Mouse (Mus musculus) hindbrain, embryonic 12.5 days (tissue): ENCODE data around the gene Snx10. TPM values are rescaled to one million over a fixed set of nuclear protein-coding genes. Genes with fewer than 3 reads are reported as not detected.

Experiments used
- ATAC-seq: fragments of 200-750 bp; cut with Nextera tagmentation; 2 replicates; pipeline ENCODE4 v1.8.0; 2017; ENCODE audit warnings: moderate TSS enrichment; ENCODE audit not compliant: low FRiP score
- H3K27ac ChIP-seq: fragments of 300-500 bp; sonication (generic); 2 replicates; pipeline ENCODE4 v1.5.1; 2016; ENCODE audit warnings: mild to moderate bottlenecking
- H3K27me3 ChIP-seq: fragments of 300-500 bp; sonication (generic); 2 replicates; pipeline ENCODE4 v1.6.1; 2016; ENCODE audit warnings: mild to moderate bottlenecking
- H3K36me3 ChIP-seq: fragments of 300-500 bp; sonication (generic); 2 replicates; pipeline ENCODE4 v1.6.1; 2016; ENCODE audit warnings: mild to moderate bottlenecking
- H3K4me1 ChIP-seq: fragments of 300-500 bp; sonication (generic); 2 replicates; pipeline ENCODE4 v1.6.1; 2016
- H3K4me2 ChIP-seq: fragments of 300-500 bp; sonication (generic); replicated peaks from 2 replicates; pipeline ENCODE4 v1.6.1; 2016; ENCODE audit warnings: mild to moderate bottlenecking
- H3K4me3 ChIP-seq: fragments of 300-500 bp; sonication (generic); 2 replicates; pipeline ENCODE4 v1.5.1; 2016; ENCODE audit warnings: mild to moderate bottlenecking
- H3K9ac ChIP-seq: fragments of 300-500 bp; sonication (generic); 2 replicates; pipeline ENCODE4 v1.6.1; 2016; ENCODE audit warnings: mild to moderate bottlenecking, moderate library complexity
- H3K9me3 ChIP-seq: fragments of 300-500 bp; sonication (generic); replicated peaks from 2 replicates; pipeline ENCODE4 v1.6.1; 2016; ENCODE audit warnings: mild to moderate bottlenecking
- WGBS: fragments of 180-500 bp; shearing (Covaris S2); methylation state at CpG from one replicate; pipeline ENCODE4 v1.1.7; 2016; 5-methylcytosine and 5-hydroxymethylcytosine counted together
- microRNA-seq: library from miRNA; unstranded; fragments of <30 nt; microRNA quantifications from one replicate; pipeline ENCODE4, GENCODE M21; 2017
- polyA plus RNA-seq: library from polyadenylated mRNA; unstranded; fragments of >200 nt; fragmentation: Nextera tagmentation; extraction: Ambion mirVana; gene quantifications from 2 replicates; pipeline ENCODE4 v1.2.1, GENCODE M21; 2016

The Snx10 gene
- polyA plus RNA-seq, 1 experiment from 2014 or later: 43.1 TPM

DNA sequence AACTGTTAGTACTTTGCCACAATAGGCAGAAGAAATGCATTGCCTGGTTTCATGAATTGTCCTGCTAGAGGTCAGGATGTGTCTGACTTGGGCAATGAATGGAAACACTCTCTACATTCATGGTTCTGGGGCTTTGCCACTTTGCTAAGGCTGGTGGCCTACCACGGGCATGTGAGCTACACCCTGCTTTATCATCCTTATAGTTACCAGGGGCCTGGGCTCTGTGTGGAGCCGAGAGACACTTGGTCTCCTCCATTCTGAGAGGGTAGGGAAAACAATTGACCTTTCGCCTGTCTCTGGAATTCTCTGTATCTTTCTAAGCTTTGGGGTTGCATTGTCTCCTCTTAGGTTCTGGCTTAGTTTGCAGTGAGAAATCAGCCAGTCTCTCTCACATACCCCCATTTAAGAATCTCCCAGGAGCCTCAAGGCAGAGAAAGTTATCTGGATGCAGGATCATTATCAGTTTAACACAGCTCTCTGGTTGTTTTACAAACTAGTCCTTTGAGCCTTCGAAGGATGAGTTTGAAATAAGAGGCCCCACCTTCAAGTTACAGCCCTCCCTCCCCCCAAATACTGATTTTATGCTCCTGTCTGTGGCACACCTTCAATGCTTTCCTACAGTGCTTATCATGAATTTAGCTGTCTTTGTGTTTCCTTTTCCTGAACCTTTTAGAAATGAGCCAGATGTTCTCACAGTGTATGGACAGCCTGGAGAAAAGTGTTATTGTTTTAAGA is 109.4 kb downstream of the Snx10 start:
- no peak for ATAC-seq
- whole genome bisulfite sequencing: 68% methylated on average over 4 of the region's 4 CpGs
- no peak overlapping the region for H3K27ac ChIP-seq

GRCm38 (mm10) chr6:51633663-51634362 is 110.1 kb downstream of the Snx10 start:
- H3K27me3 ChIP-seq: no peaks in the 10 kb centered on the region
- WGBS: 60% methylated on average over 8 of the region's 8 CpGs
- peaks cover 5% of the 10 kb centered on the region; the same call in 1 of the 2 replicates for H3K4me1 ChIP-seq
- H3K27ac ChIP-seq: no peak overlapping the region
- no peaks in the 10 kb centered on the region for H3K36me3 ChIP-seq
- no peak overlapping the region for H3K9ac ChIP-seq
- no peak overlapping the region for H3K4me2 ChIP-seq
- no peak for ATAC-seq
- H3K9me3 ChIP-seq: no peaks in the 10 kb centered on the region
- no peak overlapping the region for H3K4me3 ChIP-seq

More for the DNA sequence above, 109.4 kb downstream of the Snx10 start:
- no peak overlapping the region for H3K4me2 ChIP-seq
- peaks cover 5% of the 10 kb centered on the region; the same call in 1 of the 2 replicates for H3K4me1 ChIP-seq
- no peaks in the 10 kb centered on the region for H3K9me3 ChIP-seq
- H3K9ac ChIP-seq: no peak overlapping the region
- no peaks in the 10 kb centered on the region for H3K27me3 ChIP-seq
- no peak overlapping the region for H3K4me3 ChIP-seq
- H3K36me3 ChIP-seq: no peaks in the 10 kb centered on the region

GRCm38 (mm10) chr6:51636019-51636568 is 112.4 kb downstream of the Snx10 start:
- 75% methylated on average over 11 of the region's 11 CpGs for WGBS
- Histone ChIP-seq H3K4me1 (peaks cover 8% of the 10 kb centered on the region; the same call in 1 of the 2 replicates), H3K27ac (no peak overlapping the region), H3K4me3 (no peak overlapping the region), H3K9ac (no peak overlapping the region), H3K9me3 (no peaks in the 10 kb centered on the region), H3K27me3 (no peaks in the 10 kb centered on the region), H3K36me3 (no peaks in the 10 kb centered on the region), H3K4me2 (no peak overlapping the region)
- ATAC-seq: no peak

Small RNA genes lying within 50 kb of the gene (microRNA-seq; reads per million reads assigned to microRNA genes)
- not detected for gene Gm22914

Other genes with a start within 250 kb of the Snx10 start
- gene Nfe2l3, start 91.2 kb upstream of the Snx10 start, polyA plus RNA-seq: 3.8 and 4.5 TPM in 2 replicates
- gene Hnrnpa2b1, start 54.0 kb upstream of the Snx10 start, polyA plus RNA-seq: 2,304 and 2,598 TPM in 2 replicates
- 559 and 584 TPM in 2 replicates for gene Cbx3, start 53.5 kb upstream of the Snx10 start, polyA plus RNA-seq